In genomic region chr5:35348794-35349193, GRCm38 (mm10) we compare ENCODE assay signal across 10 mouse cellular contexts. TPM values are rescaled to one million over a fixed set of nuclear protein-coding genes. Genes with fewer than 3 reads are reported as not detected.
A peak's percentile ranks its signal among the peaks of the same experiment; 100 is the strongest.
DNase-seq lines count a peak whose midpoint lies in the region; ATAC-seq and TF ChIP-seq lines count a peak whose summit lies in the region.
"Had no signal": no experiment of that assay in that cellular context is flagged by ENCODE, and none has a peak within 500 bp of the region (broad histone marks: within the 10 kb centered on the region; RNA-seq: fewer than 3 reads in every experiment).

No protein-coding gene starts in this region.

- H3K9me3 ChIP-seq in ES-E14 (ENCODE audit: control insufficient read depth, insufficient read depth, low read depth, low read length), result no peaks in the 10 kb centered on the region
- H3K9me3 ChIP-seq in embryonic facial prominence, embryonic 11.5 days (replicated peaks; ENCODE audit: control insufficient read depth, low read length), result no peaks in the 10 kb centered on the region

- no peaks in the 10 kb centered on the region for H3K36me3 ChIP-seq in ES-E14 (ENCODE audit: control insufficient read depth, insufficient read depth, low read length, poor library complexity, severe bottlenecking)
- H3K36me3 ChIP-seq in embryonic facial prominence, embryonic 11.5 days (replicated peaks; ENCODE audit: control insufficient read depth, insufficient read depth, low read depth, low read length), result no peaks in the 10 kb centered on the region

- no peaks in the 10 kb centered on the region for H3K27me3 ChIP-seq in embryonic facial prominence, embryonic 11.5 days (ENCODE audit: control insufficient read depth, insufficient read depth, low read length)

- no peak overlapping the region for H3K4me3 ChIP-seq in ES-E14 (ENCODE audit: insufficient read depth in 1 of 2, low read depth in 1 of 2, low read length in 2 of 2, poor library complexity in 1 of 2, severe bottlenecking in 1 of 2)
- H3K4me3 ChIP-seq in embryonic facial prominence, embryonic 11.5 days (ENCODE audit: low read depth, low read length), result no peak overlapping the region

- intact Hi-C loops in heart, postnatal 14 days (cut with DNase I), result loop anchor here (1.0 to 5.0 kb wide), 5 partner anchors 70 to 306 kb away; partner anchors contain the start of genes Adra2c and Hgfac

- WGBS in embryonic facial prominence, embryonic 11.5 days, result 18% methylated on average over 3 of the region's 3 CpGs

- peak; percentile 42 for DNase-seq in ES-E14 (ENCODE audit: low read depth, low spot score)
- DNase-seq in adrenal gland, postnatal 4 days (ENCODE audit: low spot score in 2 of 2), result peak; percentile 14 to 58
- peak; percentile 79 for DNase-seq in embryonic facial prominence, embryonic 11.5 days (ENCODE audit: low spot score)
- peak; percentile 52 to 78 for DNase-seq in heart, postnatal 14 days
- DNase-seq in layer of hippocampus, adult 9-10 months (ENCODE audit: low spot score), result peak; percentile 72
- DNase-seq in lung, postnatal 14 days, result peak; percentile 67
- DNase-seq in right cerebral cortex, postnatal 10 days (ENCODE audit: low spot score in 2 of 2), result peak; percentile 84 to 89

- ATAC-seq in embryonic facial prominence, embryonic 11.5 days (replicated peaks; ENCODE audit: insufficient number of reproducible peaks, low FRiP score, low TSS enrichment, low read depth), result peak; percentile 48; the same call in 1 of the 2 replicates
- ATAC-seq in erythroblast, adult 5-6 weeks (replicated peaks; ENCODE audit: low FRiP score, poor library complexity, severe bottlenecking), result no peak

- in situ Hi-C loops in ES-E14 (cut with MboI; ENCODE audit: low sequenced_read_pairs in 2 of 2, unreplicated experiment in 2 of 2), result loop anchor here in 1 of 2 experiments (5.0 kb wide), 1 partner anchor 171 kb away; no protein-coding TSS in a partner anchor

- no peak overlapping the region for H3K4me2 ChIP-seq in embryonic facial prominence, embryonic 11.5 days (ENCODE audit: low read depth, low read length)

- no peak overlapping the region for H3K9ac ChIP-seq in ES-E14 (ENCODE audit: insufficient read depth, low read depth, low read length, poor library complexity, severe bottlenecking)
- H3K9ac ChIP-seq in embryonic facial prominence, embryonic 11.5 days (replicated peaks; ENCODE audit: low read length), result no peak overlapping the region

- H3K27ac ChIP-seq in ES-E14 (ENCODE audit: insufficient read depth, low read depth, low read length, poor library complexity, severe bottlenecking), result no peak overlapping the region
- H3K27ac ChIP-seq in embryonic facial prominence, embryonic 11.5 days (replicated peaks; ENCODE audit: low read depth, low read length), result no peak overlapping the region

- no peaks in the 10 kb centered on the region for H3K4me1 ChIP-seq in ES-E14 (ENCODE audit: control insufficient read depth in 2 of 2, insufficient read depth in 2 of 2, low read length in 2 of 2, poor library complexity in 1 of 2)
- H3K4me1 ChIP-seq in embryonic facial prominence, embryonic 11.5 days (ENCODE audit: control insufficient read depth, insufficient read depth, low read length), result no peaks in the 10 kb centered on the region

TF ChIP-seq in ES-E14, 5 proteins besides CTCF, POLR2A, EP300 and RAD21:
- TF ChIP-seq CHD2 (IDR thresholded peaks at IDR 0.05; ENCODE audit: low read depth, low read length) (no peak), ZC3H11A (IDR thresholded peaks at IDR 0.05; ENCODE audit: borderline replicate concordance, low read depth, low read length) (peak; percentile 69), HCFC1 (IDR thresholded peaks at IDR 0.05; ENCODE audit: borderline replicate concordance, insufficient read depth, low read length) (no peak), ZNF384 (IDR thresholded peaks at IDR 0.05; ENCODE audit: low read depth, low read length) (no peak), MAFK (IDR thresholded peaks at IDR 0.05; ENCODE audit: insufficient read depth, low read depth, low read length) (no peak)
TF ChIP-seq in ES-E14: peak in this region for 1.

RNA-seq across cellular contexts. Expression of gene Hmx1, which starts 40.1 kb away (rescaled TPM):
- total RNA-seq in ES-E14 (2012; rRNA removed), result 0.37 and 0.76 TPM in 2 replicates
- total RNA-seq in adrenal gland, postnatal 4 days (2021), result 10 to 100 TPM in 1 of 2 experiments, 1 to 10 TPM in 1; 4.5 to 10.1 TPM
- 11.8 and 12.3 TPM in 2 replicates for polyA plus RNA-seq in embryonic facial prominence, embryonic 11.5 days (2014; fragmentation: Nextera tagmentation; extraction: Ambion mirVana)
- total RNA-seq in heart, postnatal 14 days (2021), result not detected
- not detected in 2 replicates for total RNA-seq in erythroblast, adult 5-6 weeks (2015; ENCODE audit: low replicate concordance)
- total RNA-seq in erythroblast, adult 5-6 weeks (2017; ENCODE audit: low replicate concordance), result not detected in 2 replicates
- polyA plus RNA-seq: heart, embryonic 14.5 days; stomach, embryonic 14.5 days had no signal

Comparison
In these comparisons a context has a peak if more than half of its experiments do, and no peak if none do; other contexts are left out.
1. DNase-seq: peak in every context shown above with its lines; median percentile 86 in right cerebral cortex, postnatal 10 days; 79 in embryonic facial prominence, embryonic 11.5 days; 72 in layer of hippocampus, adult 9-10 months; 67 in lung, postnatal 14 days; 65 in heart, postnatal 14 days; 42 in ES-E14; 36 in adrenal gland, postnatal 4 days.